ENCODE assay signal across 23 mouse cellular contexts in genomic region chr2:120710948-120711347, GRCm38 (mm10).
DNase-seq lines count a peak whose midpoint lies in the region; ATAC-seq and TF ChIP-seq lines count a peak whose summit lies in the region.
"Had no signal": no experiment of that assay in that cellular context is flagged by ENCODE, and none has a peak within 500 bp of the region (broad histone marks: within the 10 kb centered on the region; RNA-seq: fewer than 3 reads in every experiment).

No protein-coding gene starts in this region.

- 0 out of 2 replicates have a peak overlapping the region, but pooled peaks have one; percentile 12 for H3K27ac ChIP-seq in heart, embryonic 13.5 days (replicated peaks)
- no peak overlapping the region for H3K27ac ChIP-seq in stomach, postnatal 0 days (replicated peaks)
- H3K27ac ChIP-seq: embryonic facial prominence, embryonic 12.5 days; hindbrain, embryonic 12.5 days; limb, embryonic 12.5 days; macrophage; midbrain, embryonic 13.5 days had no signal

- no peaks in the 10 kb centered on the region for H3K9me3 ChIP-seq in heart, embryonic 13.5 days
- H3K9me3 ChIP-seq in stomach, postnatal 0 days (ENCODE audit: control insufficient read depth, low read length): no peaks in the 10 kb centered on the region
- H3K9me3 ChIP-seq: embryonic facial prominence, embryonic 12.5 days; heart, embryonic 12.5 days; hindbrain, embryonic 12.5 days; limb, embryonic 12.5 days; midbrain, embryonic 13.5 days had no signal

- H3K4me3 ChIP-seq in heart, embryonic 13.5 days: no peak overlapping the region
- H3K4me3 ChIP-seq in stomach, postnatal 0 days (ENCODE audit: low read depth, low read length): no peak overlapping the region
- H3K4me3 ChIP-seq: embryonic facial prominence, embryonic 12.5 days; heart, embryonic 12.5 days; hindbrain, embryonic 12.5 days; limb, embryonic 12.5 days; midbrain, embryonic 13.5 days had no signal

- no peak for TF ChIP-seq CTCF in stomach, postnatal 0 days (IDR thresholded peaks at IDR 0.05; ENCODE audit: low read depth)

- no peak for DNase-seq in heart, postnatal 4 days
- DNase-seq in ovary, postnatal 36 days (ENCODE audit: low spot score): peak; percentile 45
- DNase-seq in ovary, postnatal 10 days (ENCODE audit: low spot score): no peak
- DNase-seq in c-Kit-positive CD71-positive TER-119-negative erythroid progenitor cells, embryonic 14.5 days (ENCODE audit: low read depth): peak; percentile 11
- DNase-seq in stomach, postnatal 0 days (ENCODE audit: low spot score): no peak
- DNase-seq: cerebellum, adult 11-12 months; cerebellum, postnatal 10 days; gastrocnemius, postnatal 25 days; heart, adult 18-20 months; heart, postnatal 14 days; kidney, postnatal 36 days; layer of hippocampus, postnatal 36 days; liver, postnatal 0 days had no signal

- H3K27me3 ChIP-seq in heart, embryonic 13.5 days (replicated peaks): no peaks in the 10 kb centered on the region
- H3K27me3 ChIP-seq in stomach, postnatal 0 days (ENCODE audit: control insufficient read depth, insufficient read depth, low read length): no peaks in the 10 kb centered on the region
- H3K27me3 ChIP-seq: embryonic facial prominence, embryonic 12.5 days; heart, embryonic 12.5 days; hindbrain, embryonic 12.5 days; limb, embryonic 12.5 days; midbrain, embryonic 13.5 days had no signal

- H3K4me1 ChIP-seq in heart, embryonic 13.5 days: peaks cover 15% of the 10 kb centered on the region
- no peaks in the 10 kb centered on the region for H3K4me1 ChIP-seq in stomach, postnatal 0 days (replicated peaks; ENCODE audit: control insufficient read depth, insufficient read depth)
- H3K4me1 ChIP-seq: embryonic facial prominence, embryonic 12.5 days; hindbrain, embryonic 12.5 days; limb, embryonic 12.5 days; midbrain, embryonic 13.5 days had no signal

- H3K4me2 ChIP-seq in heart, embryonic 13.5 days: no peak overlapping the region
- H3K4me2 ChIP-seq in stomach, postnatal 0 days (replicated peaks; ENCODE audit: low read depth): no peak overlapping the region
- H3K4me2 ChIP-seq: embryonic facial prominence, embryonic 12.5 days; heart, embryonic 12.5 days; hindbrain, embryonic 12.5 days; limb, embryonic 12.5 days; midbrain, embryonic 13.5 days had no signal

- 46% methylated on average over 3 of the region's 3 CpGs for WGBS in heart, embryonic 13.5 days
- WGBS in stomach, postnatal 0 days: 90% methylated on average over 3 of the region's 3 CpGs

- no peak for ATAC-seq in heart, embryonic 13.5 days (ENCODE audit: extremely low read depth, insufficient number of reproducible peaks, low FRiP score, low TSS enrichment)
- ATAC-seq in activated CD4-positive, CD25-positive, alpha-beta regulatory T cell, adult 4 months: no peak
- no peak for ATAC-seq in stomach, postnatal 0 days (ENCODE audit: low FRiP score, low TSS enrichment)
- ATAC-seq: intestine, postnatal 0 days; liver, postnatal 0 days; lung, postnatal 0 days; midbrain, embryonic 13.5 days had no signal

- no peak overlapping the region for H3K9ac ChIP-seq in heart, embryonic 13.5 days
- H3K9ac ChIP-seq in stomach, postnatal 0 days (ENCODE audit: low read length): no peak overlapping the region
- H3K9ac ChIP-seq: embryonic facial prominence, embryonic 12.5 days; heart, embryonic 12.5 days; hindbrain, embryonic 12.5 days; limb, embryonic 12.5 days; liver, postnatal 0 days; midbrain, embryonic 13.5 days had no signal

- no peak for TF ChIP-seq EP300 in stomach, postnatal 0 days (optimal IDR thresholded peaks at IDR 0.05)

- H3K36me3 ChIP-seq in heart, embryonic 13.5 days: peaks cover 64% of the 10 kb centered on the region
- peaks cover 12% of the 10 kb centered on the region for H3K36me3 ChIP-seq in stomach, postnatal 0 days (ENCODE audit: control insufficient read depth, insufficient read depth, low read length)

Comparison
In these comparisons a context has a peak if more than half of its experiments do, and no peak if none do; other contexts are left out.
1. DNase-seq: peak in ovary, postnatal 36 days (single experiment) and c-Kit-positive CD71-positive TER-119-negative erythroid progenitor cells, embryonic 14.5 days (single experiment); none in heart, postnatal 4 days (single experiment), ovary, postnatal 10 days (single experiment) and stomach, postnatal 0 days (single experiment).